Mouse (Mus musculus) myocyte (in vitro differentiated cells): ENCODE measurements around the gene Olfr74. TPM values are rescaled to one million over a fixed set of nuclear protein-coding genes. Genes with fewer than 3 reads are reported as not detected.
"Not testable (repeated sequence)": the region's sequence is repeated elsewhere in the genome, so short reads cannot be mapped to it uniquely, and the experiment has no call there.

Experiments used
- H3K27me3 ChIP-seq: one replicate; pipeline ENCODE4 v1.6.1; 2011; ENCODE audit not compliant: control insufficient read depth, insufficient read depth, insufficient read length
- H3K36me3 ChIP-seq: one replicate; pipeline ENCODE4 v1.6.1; 2011; ENCODE audit not compliant: control insufficient read depth, insufficient read depth
- H3K4me2 ChIP-seq: one replicate; pipeline ENCODE4 v1.6.1; 2011; ENCODE audit warnings: low read depth, control low read depth
- H3K4me3 ChIP-seq: one replicate; pipeline ENCODE4 v1.5.1; 2011; ENCODE audit warnings: mild to moderate bottlenecking, control low read depth, moderate library complexity
- H3K79me2 ChIP-seq: one replicate; pipeline ENCODE4 v1.6.1; 2011; ENCODE audit not compliant: control insufficient read depth, insufficient read depth
- H3ac ChIP-seq: one replicate; pipeline ENCODE4 v1.6.1; 2011; ENCODE audit not compliant: control insufficient read depth, insufficient read length
- CEBPB ChIP-seq: IDR thresholded peaks from 2 replicates; pipeline ENCODE4 v1.6.1; 2011; ENCODE audit warnings: mild to moderate bottlenecking, moderate library complexity; ENCODE audit not compliant: poor library complexity, insufficient read depth, severe bottlenecking
- E2F4 ChIP-seq: IDR thresholded peaks from one replicate; pipeline ENCODE4 v1.6.1; 2011; ENCODE audit warnings: mild to moderate bottlenecking, control low read depth, moderate library complexity; ENCODE audit not compliant: insufficient read depth
- MAX ChIP-seq: IDR thresholded peaks from one replicate; pipeline ENCODE4 v1.6.1; 2011; ENCODE audit warnings: low read depth, mild to moderate bottlenecking, control low read depth
- MYOD1 ChIP-seq, 3 experiments: IDR thresholded peaks; one replicate each; pipeline ENCODE4 v1.6.1; 2011; ENCODE audit warnings: control low read depth in 2 of 3, low read depth in 2 of 3, mild to moderate bottlenecking in 2 of 3, moderate library complexity in 1 of 3; ENCODE audit not compliant: insufficient read length in 2 of 3, control insufficient read depth in 1 of 3
- MYOG ChIP-seq, 3 experiments: IDR thresholded peaks; one replicate each; pipeline ENCODE4 v1.6.1; 2011; ENCODE audit warnings: control low read depth in 2 of 3, low read depth in 2 of 3, mild to moderate bottlenecking in 2 of 3; ENCODE audit not compliant: insufficient read length in 2 of 3, control insufficient read depth in 1 of 3, insufficient read depth in 1 of 3
- POLR2A ChIP-seq: IDR thresholded peaks from one replicate; pipeline ENCODE4 v1.6.1; 2011; ENCODE audit warnings: low read depth, mild to moderate bottlenecking, control low read depth, moderate library complexity; ENCODE audit not compliant: insufficient read length
- POLR2AphosphoS2 ChIP-seq: IDR thresholded peaks from one replicate; pipeline ENCODE4 v1.6.1; 2011; ENCODE audit warnings: low read depth, control low read depth; ENCODE audit not compliant: insufficient read length
- REST ChIP-seq: IDR thresholded peaks from one replicate; pipeline ENCODE4 v1.6.1; 2011; ENCODE audit warnings: mild to moderate bottlenecking, control low read depth, moderate library complexity; ENCODE audit not compliant: insufficient read depth, insufficient read length
- SRF ChIP-seq: IDR thresholded peaks from one replicate; pipeline ENCODE4 v1.6.1; 2011; ENCODE audit warnings: low read depth; ENCODE audit not compliant: control insufficient read depth, insufficient read length
- TCF12 ChIP-seq: IDR thresholded peaks from one replicate; pipeline ENCODE4 v1.6.1; 2011; ENCODE audit warnings: mild to moderate bottlenecking, control low read depth; ENCODE audit not compliant: poor library complexity, insufficient read depth, severe bottlenecking
- TCF3 ChIP-seq: IDR thresholded peaks from one replicate; pipeline ENCODE4 v1.6.1; 2011; ENCODE audit warnings: low read depth, control low read depth; ENCODE audit not compliant: insufficient read length
- USF1 ChIP-seq: IDR thresholded peaks from one replicate; pipeline ENCODE4 v1.6.1; 2011; ENCODE audit warnings: low read depth, mild to moderate bottlenecking, control low read depth, moderate library complexity
- polyA plus RNA-seq: library from polyadenylated mRNA; unstranded; fragments of >200 nt; fragmentation: generic; extraction: Trizol; gene quantifications from one replicate; pipeline ENCODE4 v1.2.1, GENCODE M21; 2012; ENCODE audit warnings: missing spikeins

Gene Olfr74
- not detected for polyA plus RNA-seq

- Histone ChIP-seq H3K4me2 (no peak within 1 kb of the TSS), H3ac (no peak within 1 kb of the TSS), H3K27me3 (no peaks in the 10 kb centered on the region), H3K4me3 (no peak within 1 kb of the TSS), H3K36me3 (no peaks in the 10 kb centered on the region), H3K79me2 (no peaks in the 10 kb centered on the region)
- TF ChIP-seq MAX, result no peak
- no peak for TF ChIP-seq TCF3
- no peak for TF ChIP-seq POLR2AphosphoS2
- TF ChIP-seq MYOD1 (IDR thresholded peaks at IDR 0.05; ENCODE audit: control insufficient read depth in 1 of 3, insufficient read length in 2 of 3, low read depth in 2 of 3), result no peak
- TF ChIP-seq CEBPB, result no peak
- TF ChIP-seq E2F4, result no peak
- TF ChIP-seq USF1, result no peak
- no peak for TF ChIP-seq SRF
- TF ChIP-seq POLR2A, result no peak
- no peak for TF ChIP-seq TCF12
Measured at GRCm38 (mm10) chr2:87974563-87974962, at the start of gene Olfr74. TSS of gene Olfr74 (minus strand) at chr2:87974663.

GRCm38 (mm10) chr2:88022474-88022873 lies 48.0 kb upstream of the Olfr74 start, which contains the start of gene Olfr1161:
TSS of gene Olfr1161 (plus strand) at chr2:88022774.
- H3K79me2 ChIP-seq, H3K27me3 ChIP-seq, H3K36me3 ChIP-seq, H3ac ChIP-seq, H3K4me3 ChIP-seq, H3K4me2 ChIP-seq: not testable (repeated sequence)

- H3K4me3 ChIP-seq, result no peak within 1 kb of the TSS
- TF ChIP-seq CEBPB, result no peak
- TF ChIP-seq TCF3, result no peak
- no peak for TF ChIP-seq MYOG (IDR thresholded peaks at IDR 0.05; ENCODE audit: control insufficient read depth in 1 of 3, insufficient read depth in 1 of 3, insufficient read length in 2 of 3, low read depth in 2 of 3)
- no peak for TF ChIP-seq MAX
- no peak for TF ChIP-seq POLR2AphosphoS2
- TF ChIP-seq E2F4, result no peak
- TF ChIP-seq POLR2A, result no peak
- no peak for TF ChIP-seq REST
- TF ChIP-seq TCF12, result no peak
- TF ChIP-seq SRF, result no peak
- no peak for TF ChIP-seq MYOD1 (IDR thresholded peaks at IDR 0.05; ENCODE audit: control insufficient read depth in 1 of 3, insufficient read length in 2 of 3, low read depth in 2 of 3)
- TF ChIP-seq USF1, result no peak
- H3K4me2 ChIP-seq, result no peak within 1 kb of the TSS
- H3K79me2 ChIP-seq, result no peaks in the 10 kb centered on the region
- H3K27me3 ChIP-seq, result no peaks in the 10 kb centered on the region
- no peak within 1 kb of the TSS for H3ac ChIP-seq
- H3K36me3 ChIP-seq, result no peaks in the 10 kb centered on the region
Measured at GRCm38 (mm10) chr2:88007515-88008318, 33.3 kb upstream of the Olfr74 start, which contains the start of gene Olfr1160. TSS of gene Olfr1160 (minus strand) at chr2:88008268.

- Histone ChIP-seq H3K4me2 (no peak within 1 kb of the TSS), H3K4me3 (no peak within 1 kb of the TSS), H3K27me3 (no peaks in the 10 kb centered on the region), H3ac (no peak within 1 kb of the TSS), H3K36me3 (no peaks in the 10 kb centered on the region), H3K79me2 (no peaks in the 10 kb centered on the region)
- TF ChIP-seq SRF, result no peak
- no peak for TF ChIP-seq MYOD1 (IDR thresholded peaks at IDR 0.05; ENCODE audit: control insufficient read depth in 1 of 3, insufficient read length in 2 of 3, low read depth in 2 of 3)
- no peak for TF ChIP-seq E2F4
- no peak for TF ChIP-seq TCF3
- TF ChIP-seq REST, result no peak
- TF ChIP-seq MYOG (IDR thresholded peaks at IDR 0.05; ENCODE audit: control insufficient read depth in 1 of 3, insufficient read depth in 1 of 3, insufficient read length in 2 of 3, low read depth in 2 of 3), result no peak
- no peak for TF ChIP-seq POLR2AphosphoS2
- no peak for TF ChIP-seq USF1
- no peak for TF ChIP-seq POLR2A
- TF ChIP-seq TCF12, result no peak
- no peak for TF ChIP-seq MAX
- TF ChIP-seq CEBPB, result no peak
Measured at GRCm38 (mm10) chr2:87989813-87990212, 15.3 kb upstream of the Olfr74 start, which contains the start of gene Olfr1158. TSS of gene Olfr1158 (plus strand) at chr2:87990113.

- Histone ChIP-seq H3K4me2 (no peak within 1 kb of the TSS), H3ac (no peak within 1 kb of the TSS), H3K79me2 (no peaks in the 10 kb centered on the region), H3K27me3 (no peaks in the 10 kb centered on the region), H3K4me3 (no peak within 1 kb of the TSS), H3K36me3 (no peaks in the 10 kb centered on the region)
- no peak for TF ChIP-seq USF1
- TF ChIP-seq MYOG (IDR thresholded peaks at IDR 0.05; ENCODE audit: control insufficient read depth in 1 of 3, insufficient read depth in 1 of 3, insufficient read length in 2 of 3, low read depth in 2 of 3), result no peak
- no peak for TF ChIP-seq MAX
- no peak for TF ChIP-seq CEBPB
- no peak for TF ChIP-seq E2F4
- no peak for TF ChIP-seq MYOD1 (IDR thresholded peaks at IDR 0.05; ENCODE audit: control insufficient read depth in 1 of 3, insufficient read length in 2 of 3, low read depth in 2 of 3)
- no peak for TF ChIP-seq POLR2AphosphoS2
- TF ChIP-seq REST, result no peak
- TF ChIP-seq SRF, result no peak
- TF ChIP-seq POLR2A, result no peak
- TF ChIP-seq TCF3, result no peak
- no peak for TF ChIP-seq TCF12
Measured at GRCm38 (mm10) chr2:87968199-87968598, 6.3 kb downstream of the Olfr74 start, which contains the start of gene Olfr1157. TSS of gene Olfr1157 (minus strand) at chr2:87968299.
